Mouse (Mus musculus) megakaryocyte, embryonic 14.5 days (primary cell): Measurements from ENCODE around the gene Cybrd1.

Experiments
- FLI1 ChIP-seq: IDR thresholded peaks from 2 replicates; pipeline ENCODE4 v1.6.1; 2012; ENCODE audit warnings: low read length, inconsistent platforms, mixed read lengths
- GATA1 ChIP-seq: IDR thresholded peaks from 3 replicates; pipeline ENCODE4 v1.6.1; 2012; ENCODE audit warnings: mixed read lengths, low read length, inconsistent platforms, borderline replicate concordance

DNA sequence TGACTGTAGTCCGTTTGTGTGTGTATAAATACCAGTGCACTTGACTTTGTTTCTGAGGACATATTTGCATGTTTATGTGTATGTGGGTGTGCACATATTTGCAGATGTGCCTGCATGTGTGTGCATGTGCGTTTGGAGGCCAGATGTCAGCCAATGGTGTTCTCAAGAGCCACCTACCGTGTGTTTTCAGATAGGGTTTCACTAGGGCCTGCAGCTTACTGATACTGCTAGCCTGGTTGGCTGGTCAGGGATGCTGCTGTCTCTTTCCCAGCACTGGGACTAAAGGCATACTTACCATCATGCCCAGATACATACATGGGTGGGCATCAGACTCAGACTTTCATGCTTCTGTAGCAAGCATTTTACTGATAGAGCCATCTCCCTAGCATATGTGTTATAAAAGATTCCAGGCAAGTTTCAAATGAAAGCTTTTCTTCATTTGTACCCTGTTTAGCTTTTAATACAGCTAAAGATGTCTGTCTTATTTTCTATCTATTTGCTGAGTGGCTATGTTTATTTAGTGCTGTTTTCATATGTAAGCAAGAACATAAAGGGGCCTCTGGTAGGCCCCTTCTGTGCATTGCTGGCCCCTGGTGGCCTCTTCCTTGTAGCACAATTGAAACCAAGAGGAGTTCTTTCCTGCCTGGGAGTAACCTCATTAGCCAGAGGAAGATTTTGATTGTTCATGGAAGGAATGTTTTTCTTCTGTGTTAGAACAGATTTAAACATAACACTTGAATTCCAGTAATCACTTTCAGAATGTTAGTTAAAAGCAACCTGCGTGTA, 26.9 kb upstream of the Cybrd1 start:
- TF ChIP-seq FLI1, result no peak
- TF ChIP-seq GATA1, result no peak
